Mouse (Mus musculus): ENCODE data around the gene Rin2.

Rin2 gene

DNA sequence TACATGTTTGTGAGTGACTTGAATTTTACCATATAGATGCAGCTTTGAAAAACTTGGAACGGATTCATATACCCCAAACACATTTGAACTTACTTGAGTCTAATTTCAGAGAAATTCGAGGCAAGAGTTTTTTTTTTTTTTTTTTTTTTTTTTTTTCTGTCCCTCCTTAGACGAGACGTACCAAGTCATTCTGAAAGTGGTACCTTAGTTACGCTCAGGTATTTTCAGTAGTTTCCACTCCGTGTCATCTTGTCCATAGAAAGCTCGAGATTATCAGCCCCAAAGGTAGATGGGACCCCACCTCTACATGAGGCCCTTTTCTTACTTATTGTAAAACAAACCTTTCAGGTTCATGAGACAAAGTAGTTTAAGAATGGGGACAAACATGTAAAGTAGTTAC, 55.9 kb downstream of the Rin2 start:
- no peak for DNase-seq (ENCODE audit: low spot score)

DNA sequence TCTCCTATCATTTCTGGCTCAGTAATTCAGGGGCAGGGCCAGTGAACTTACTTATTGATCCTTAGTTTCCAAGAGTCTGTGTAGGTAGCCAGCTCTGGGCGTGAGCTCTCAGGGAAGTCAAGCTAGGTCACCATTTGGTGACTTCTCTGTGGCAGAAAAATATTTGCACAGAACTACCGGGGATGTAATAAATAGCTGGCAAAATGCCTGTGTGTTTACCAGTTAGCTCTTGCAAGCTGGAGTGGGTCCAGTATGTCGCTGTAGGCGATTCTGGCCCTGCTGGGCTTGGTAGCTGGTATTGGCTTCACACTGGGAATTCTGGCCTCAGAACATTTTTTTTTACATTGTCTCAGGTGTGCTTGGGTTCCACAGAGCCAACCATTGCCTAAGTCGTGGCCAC, 60.1 kb downstream of the Rin2 start:
- DNase-seq (ENCODE audit: low spot score): no peak

DNA sequence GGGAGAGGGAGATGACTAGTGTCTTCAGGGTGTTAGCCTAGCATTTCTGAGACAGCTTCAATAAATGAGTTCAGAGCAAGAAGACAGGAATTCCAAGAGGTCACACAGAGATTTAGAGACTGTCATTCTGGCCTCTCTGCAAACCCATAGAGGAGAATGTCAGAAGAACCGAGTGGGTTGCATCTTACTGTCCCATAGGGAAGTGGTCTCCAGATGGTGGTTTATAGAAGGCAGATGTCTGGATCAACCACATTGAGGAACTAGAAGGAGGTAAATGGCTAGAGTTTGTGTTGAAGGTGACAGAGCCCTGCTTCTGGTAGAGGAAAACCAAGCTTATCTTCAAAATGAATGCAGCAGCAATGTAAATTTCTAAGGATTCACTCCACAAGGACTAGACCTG, 61.5 kb downstream of the Rin2 start:
- no peak for DNase-seq (ENCODE audit: low spot score)

DNA sequence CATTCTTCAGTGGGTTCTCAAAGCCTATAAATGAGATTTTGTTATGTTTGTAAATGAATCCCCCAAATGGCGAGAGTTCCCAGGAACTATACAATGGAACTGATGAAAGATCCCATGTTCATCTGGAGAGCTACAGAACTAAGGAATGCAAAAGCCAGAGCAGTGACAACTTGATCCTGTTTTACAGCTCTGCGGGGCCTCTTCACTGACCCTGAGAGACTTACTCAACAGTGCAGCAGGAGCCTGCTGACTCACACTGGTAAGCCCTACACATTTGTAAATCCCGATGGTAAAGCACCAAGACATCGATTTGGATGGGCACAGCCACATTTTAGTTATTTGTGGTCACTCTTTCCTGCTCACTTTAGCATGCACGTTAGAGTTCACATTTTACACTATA, 62.2 kb downstream of the Rin2 start:
- no peak for DNase-seq (ENCODE audit: low spot score)

DNA sequence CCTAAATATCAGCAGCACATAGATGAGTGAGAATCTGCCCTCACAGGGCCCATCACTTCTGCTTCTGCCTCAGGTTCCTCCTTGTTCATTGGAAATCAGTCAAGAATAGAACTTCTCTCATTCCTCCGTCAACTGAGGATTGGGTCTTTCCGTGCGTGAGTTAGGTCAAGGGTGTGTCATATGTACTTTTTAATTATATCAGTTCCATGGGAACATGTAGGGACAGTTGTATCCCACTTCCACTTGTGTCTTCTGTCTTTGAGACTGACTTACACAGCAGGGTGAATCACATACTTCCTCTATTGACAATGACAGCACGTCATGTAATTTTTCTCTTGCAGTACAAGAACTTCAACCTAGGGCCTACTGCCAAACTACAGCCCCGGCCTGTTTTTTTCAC, 65.7 kb downstream of the Rin2 start:
- DNase-seq (ENCODE audit: low spot score): no peak

DNA sequence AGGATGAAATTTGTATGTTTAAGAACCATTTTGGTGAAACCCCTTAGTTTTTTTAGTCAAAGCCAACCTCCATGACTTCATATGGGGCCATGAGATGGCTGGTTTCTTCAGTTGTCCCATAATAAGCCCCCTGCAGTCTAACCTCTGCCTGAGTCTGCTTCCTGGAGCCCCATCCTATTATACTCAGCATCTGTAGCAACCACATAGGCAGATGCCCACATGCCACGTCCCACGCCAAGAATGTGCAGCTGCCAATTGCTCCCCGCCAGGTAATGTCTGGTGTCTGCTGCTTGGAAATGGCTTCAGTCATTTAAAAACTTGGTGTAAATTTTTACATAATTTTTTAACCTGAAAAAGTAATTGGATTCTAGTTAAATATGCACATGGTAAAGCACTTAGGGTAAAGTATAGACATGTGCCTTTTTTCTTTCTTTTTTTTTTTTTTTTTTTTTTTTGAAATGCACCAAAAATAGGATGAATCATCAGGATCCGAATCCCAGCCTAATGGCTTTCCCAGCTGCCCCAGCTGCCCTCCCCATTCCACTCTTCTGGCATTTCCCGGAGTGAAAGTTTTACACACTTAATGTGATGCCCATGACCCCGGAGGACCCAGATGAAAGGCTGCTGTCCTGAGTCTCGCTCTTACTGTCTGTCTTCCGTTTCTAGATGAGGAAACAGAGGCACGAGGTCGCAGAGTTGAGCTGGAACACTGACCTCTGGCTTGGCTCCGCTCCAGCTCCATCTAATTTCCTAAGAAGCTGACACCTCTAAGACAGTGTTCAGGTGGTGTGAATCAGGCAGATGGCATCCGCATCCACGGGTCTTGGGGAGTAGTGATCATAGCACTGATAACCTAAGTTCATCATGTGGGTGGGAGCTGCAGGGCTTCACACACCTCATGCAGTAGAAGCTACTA, 68.0 kb downstream of the Rin2 start:
- DNase-seq (ENCODE audit: low spot score): no peak

DNA sequence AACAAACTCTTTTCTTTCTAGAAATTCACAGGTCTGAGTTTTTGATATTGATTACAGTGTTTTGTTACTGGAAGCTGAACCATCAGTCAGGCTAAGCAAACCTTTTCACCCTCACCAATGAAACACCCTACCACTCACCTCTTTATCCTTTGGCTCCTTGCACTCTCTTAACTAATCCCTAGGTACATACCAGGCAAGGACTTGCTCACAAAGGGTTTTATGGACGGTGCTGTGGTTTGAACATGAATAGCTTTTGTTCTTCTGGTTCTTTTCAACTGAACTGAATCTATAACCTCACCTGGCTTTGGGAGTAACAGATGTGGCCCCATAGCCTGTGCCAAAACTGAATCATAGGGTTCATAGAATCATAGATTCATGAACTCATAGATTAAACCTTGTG, 71.4 kb downstream of the Rin2 start:
- DNase-seq (ENCODE audit: low spot score): no peak

DNA sequence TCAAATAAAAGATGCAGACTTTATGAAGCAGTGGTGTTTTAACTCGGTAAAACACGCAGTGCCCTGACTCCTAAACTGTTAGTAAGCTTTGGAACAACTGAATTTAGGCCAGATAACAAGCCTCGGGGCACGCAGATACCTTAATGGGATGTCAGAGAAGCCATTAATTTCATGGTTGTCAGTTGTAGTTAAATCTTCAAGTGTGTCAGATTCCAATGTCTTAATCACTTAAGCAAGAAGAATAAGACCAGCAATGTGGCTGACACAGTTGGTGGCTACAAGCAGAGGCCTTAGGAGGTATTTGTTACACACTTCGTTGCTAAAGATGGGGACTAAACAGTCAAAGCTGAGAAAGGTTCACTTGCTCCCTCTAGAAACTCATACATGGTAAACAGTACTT, 74.6 kb downstream of the Rin2 start:
- DNase-seq (ENCODE audit: low spot score): no peak

DNA sequence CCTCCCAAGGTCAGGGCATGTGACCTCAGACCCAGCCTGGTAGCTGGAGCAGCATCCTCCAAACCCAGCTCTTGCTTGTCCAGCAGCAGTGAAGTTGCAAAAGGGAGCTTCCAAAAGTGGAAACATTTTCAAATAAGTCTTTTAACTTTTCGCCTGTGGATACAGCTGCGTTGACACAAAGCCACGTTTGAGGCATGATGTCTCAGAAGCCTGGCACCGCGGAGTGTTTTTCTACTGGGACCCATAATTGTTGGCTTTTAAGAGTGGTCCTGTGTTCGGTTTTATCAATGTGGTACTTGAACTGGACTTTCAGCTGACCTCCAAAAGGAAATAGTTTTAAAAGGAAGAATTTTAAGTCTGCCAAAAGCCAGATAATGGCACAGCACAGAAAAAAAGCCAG, 77.6 kb downstream of the Rin2 start:
- no peak for DNase-seq (ENCODE audit: low spot score)

DNA sequence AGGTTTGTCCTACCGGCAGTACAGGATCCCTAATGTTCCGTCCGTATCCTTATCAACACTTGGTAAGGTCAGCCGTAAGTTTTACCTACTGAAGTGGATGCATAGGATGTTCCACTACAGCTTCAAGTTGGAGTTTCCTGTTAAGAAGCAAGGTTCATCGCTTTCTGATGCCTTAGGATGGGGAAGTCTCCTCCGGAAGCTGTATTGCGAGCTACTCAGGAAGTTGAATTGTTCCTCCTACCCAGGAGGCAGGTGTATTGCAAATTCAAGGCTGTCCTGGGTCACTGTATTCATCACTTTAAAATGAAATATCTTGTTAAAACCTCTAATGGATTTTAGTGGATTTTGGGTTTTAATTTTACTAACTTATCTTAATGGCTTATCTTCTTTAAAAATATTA, 79.0 kb downstream of the Rin2 start:
- DNase-seq (ENCODE audit: low spot score): no peak

DNA sequence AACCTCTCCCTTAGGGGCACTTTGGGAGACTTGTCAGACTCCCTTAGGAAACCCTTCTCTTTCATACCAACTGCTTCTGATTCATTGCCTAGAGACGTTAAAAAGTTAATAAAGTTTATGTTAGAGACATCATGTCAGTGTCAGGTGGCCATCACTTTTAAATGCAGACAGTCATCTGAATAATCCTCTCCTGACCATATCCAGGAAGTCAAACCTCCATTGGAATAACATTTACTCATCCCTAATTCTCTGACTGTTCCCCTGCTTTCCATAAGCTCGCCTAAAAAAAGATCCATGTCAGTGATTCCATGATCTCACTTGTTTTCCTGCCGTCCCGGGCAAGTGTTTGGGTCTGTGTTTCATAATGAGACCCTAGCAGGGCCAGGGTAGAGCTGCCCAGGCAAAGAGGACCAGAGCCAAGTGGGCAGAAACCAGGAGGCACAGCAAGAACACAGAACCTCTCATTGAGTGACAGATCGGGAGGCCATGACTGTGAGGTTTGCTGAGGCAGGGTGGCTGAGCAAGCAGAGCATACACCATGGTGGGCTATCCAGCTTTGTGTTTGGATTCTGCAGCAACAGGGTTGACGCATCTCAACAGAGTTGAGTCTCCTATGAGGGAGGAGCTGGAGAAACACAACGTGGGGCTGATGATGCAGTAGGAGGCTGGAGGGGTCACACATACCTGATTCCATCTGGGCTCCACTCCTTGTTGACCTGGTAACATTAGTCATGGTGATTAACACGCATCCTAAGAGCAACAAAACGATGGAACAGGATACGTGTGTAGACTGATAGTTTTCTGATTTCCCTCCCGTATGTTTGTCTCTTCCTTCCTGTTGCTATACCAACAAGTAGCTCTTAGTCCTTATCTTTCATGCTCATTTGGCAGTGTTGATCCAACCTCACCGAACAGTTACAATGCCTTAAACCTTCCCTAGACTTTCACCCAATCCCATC, 81.1 kb downstream of the Rin2 start:
- no peak for DNase-seq (ENCODE audit: low spot score)

DNA sequence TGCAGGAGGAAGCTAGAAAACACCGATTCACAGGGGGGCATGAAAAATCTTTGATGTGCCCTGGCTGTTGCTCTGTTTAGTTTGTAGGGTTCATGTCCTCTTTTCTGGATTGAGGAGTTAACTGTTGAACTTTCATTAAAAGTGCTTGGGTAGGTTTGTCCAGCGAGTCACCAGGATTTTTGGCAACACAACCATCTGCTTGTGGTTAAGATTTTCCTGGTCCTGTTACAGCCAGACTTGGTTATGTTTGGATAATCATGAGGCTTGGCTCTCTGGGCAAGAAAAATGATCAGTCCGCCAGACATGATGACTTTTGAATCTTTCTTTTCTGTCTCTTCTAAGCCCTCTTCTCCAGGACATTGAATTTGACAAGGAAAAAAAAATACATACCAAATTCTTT, 85.1 kb downstream of the Rin2 start:
- DNase-seq (ENCODE audit: low spot score): no peak

DNA sequence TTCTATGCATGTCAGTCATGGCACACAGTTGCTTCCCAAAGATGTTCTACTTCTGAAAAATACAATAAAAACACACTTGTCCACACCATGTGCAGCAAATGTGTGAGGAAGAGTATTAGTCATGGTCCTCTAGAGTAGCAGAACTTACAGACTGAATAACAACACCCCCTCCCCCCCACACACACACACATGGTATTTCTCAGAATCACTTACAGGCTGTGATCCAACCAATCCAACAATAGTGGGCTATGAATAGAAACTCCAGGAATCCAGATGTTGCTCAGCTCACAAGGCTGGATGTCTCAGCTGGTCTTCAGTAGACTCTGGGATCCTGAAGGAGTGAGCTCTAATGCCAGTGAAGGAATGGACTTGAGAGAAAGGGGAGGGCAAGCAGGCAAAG, 86.4 kb downstream of the Rin2 start:
- no peak for DNase-seq (ENCODE audit: low spot score)

DNA sequence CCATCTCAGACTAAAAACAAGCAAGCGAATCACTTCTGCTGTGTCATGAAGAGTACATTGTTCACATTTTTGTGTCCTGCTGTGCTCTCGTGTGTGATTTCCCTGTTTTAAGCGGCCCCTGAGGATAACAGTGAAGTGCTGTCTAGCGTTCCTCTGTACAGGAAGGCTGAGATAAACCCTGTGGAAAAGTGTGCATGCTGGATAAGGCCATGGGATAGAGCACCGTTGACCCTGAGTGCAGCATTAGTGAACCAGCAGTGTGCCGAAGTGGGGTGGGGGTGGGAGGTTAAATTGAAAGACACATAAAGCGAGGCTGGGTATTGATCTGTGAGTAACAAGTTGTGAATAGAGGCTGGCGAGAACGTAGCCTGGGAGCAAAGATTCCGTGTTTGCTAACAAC, 94.9 kb downstream of the Rin2 start:
- DNase-seq (ENCODE audit: low spot score): no peak

DNA sequence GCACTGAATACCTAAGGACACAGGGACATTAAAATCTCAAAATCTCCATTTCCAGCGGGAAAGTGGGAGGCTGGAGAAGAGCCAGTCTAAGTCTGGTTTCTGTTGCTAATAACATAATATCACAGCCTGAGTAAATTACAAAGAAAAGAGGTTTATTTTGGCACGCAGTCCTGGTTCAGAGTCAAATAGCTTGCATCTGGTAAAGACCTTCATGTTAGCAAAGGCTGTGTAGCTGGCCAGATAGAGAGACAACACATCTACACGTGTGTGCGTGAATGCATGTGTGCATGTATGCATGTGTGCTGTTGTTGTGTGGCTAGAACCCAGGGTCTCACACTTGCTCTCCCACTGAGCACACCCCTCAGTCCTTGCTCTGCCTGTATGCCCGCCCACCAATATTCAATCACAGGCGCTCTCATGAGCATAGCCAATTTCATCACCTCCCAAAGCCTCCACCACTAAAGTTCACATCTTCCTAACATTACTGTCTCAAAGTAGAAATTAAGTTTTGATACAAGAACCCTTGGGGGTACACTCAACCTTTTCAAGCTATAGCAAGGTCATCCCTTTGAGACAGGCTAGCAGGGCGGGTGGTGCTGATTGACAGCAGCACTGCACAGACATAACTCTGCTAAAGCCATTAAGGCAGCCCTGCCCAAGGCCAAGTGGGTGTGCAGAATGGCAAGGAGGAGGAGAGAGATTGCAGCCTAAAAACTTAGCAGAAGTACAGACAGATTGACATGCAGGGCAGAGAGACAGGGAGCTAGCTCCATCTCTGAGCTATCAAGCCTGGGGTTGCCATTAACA, 95.9 kb downstream of the Rin2 start:
- DNase-seq (ENCODE audit: low spot score): no peak

DNA sequence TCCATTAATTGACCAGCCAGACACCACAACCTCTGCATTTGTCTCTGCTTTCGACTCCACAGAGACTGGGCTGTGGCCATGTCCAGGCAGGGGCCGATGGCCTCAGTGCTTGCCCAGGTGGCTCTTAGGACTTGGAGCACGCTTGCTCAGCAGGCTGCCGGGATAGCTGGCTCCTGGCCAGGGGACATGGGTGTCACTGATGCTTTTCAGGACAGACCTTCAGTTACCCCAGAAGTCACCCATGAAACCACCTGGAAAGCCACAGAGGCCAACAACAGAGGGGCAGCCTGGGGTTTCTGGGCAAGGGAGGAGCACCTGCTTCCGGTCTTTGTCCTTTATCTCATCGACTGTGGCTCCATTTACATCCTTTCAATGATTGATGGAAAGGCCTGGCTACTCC, 108.2 kb downstream of the Rin2 start:
- DNase-seq (ENCODE audit: low spot score): no peak

DNA sequence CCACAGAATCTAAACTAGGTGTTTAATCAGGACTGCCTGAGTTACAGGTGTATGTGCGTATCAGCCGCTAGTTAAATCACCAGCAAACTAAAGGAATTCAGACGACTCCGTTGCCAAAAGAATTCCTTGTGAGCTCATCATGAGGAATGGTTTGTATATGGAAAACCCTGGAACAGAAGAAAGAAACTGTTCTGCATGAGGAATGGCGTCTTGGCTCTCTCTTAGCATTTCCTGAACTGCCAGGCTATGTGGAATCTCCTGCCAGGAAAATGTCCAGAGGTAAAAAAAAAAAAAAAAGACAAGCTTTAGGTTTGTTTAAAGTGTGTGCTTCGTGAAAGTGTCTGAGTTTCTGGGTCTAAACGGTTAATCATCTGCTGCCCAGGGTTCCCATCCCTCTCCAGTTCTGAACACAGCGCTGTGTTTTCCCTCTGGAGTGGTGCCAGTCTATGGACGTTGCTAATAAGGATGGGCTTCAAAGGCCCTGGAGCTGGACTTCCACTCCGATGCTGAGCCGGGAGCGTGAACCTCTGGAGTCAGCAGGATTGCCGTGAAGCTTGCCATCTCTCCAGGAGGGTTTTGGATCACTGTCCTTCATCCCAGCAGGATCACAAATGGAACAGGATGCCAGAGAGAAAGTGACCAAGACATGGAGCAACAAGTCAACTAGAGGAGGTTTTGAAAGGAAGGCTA, 109.4 kb downstream of the Rin2 start:
- no peak for DNase-seq (ENCODE audit: low spot score)

DNA sequence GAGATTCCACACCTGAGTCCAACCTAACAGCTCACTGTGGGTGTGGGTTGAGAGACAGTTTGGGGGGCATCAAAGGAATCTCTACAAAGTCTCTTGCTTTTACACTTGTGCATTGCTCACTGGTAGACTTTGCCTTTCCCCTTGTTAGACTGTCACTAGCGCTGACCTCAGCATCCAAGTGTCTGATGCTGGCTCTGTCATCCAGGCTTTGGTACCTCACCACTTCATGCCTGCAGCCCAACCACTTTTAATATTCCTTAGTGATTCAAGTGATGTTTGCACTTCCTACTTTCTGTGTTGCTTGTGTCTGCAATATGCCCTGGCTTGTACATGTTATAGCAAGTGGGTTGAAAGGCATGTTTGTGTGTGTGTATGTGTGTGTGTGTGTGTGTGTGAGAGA, 109.9 kb downstream of the Rin2 start:
- no peak for DNase-seq (ENCODE audit: low spot score)

DNA sequence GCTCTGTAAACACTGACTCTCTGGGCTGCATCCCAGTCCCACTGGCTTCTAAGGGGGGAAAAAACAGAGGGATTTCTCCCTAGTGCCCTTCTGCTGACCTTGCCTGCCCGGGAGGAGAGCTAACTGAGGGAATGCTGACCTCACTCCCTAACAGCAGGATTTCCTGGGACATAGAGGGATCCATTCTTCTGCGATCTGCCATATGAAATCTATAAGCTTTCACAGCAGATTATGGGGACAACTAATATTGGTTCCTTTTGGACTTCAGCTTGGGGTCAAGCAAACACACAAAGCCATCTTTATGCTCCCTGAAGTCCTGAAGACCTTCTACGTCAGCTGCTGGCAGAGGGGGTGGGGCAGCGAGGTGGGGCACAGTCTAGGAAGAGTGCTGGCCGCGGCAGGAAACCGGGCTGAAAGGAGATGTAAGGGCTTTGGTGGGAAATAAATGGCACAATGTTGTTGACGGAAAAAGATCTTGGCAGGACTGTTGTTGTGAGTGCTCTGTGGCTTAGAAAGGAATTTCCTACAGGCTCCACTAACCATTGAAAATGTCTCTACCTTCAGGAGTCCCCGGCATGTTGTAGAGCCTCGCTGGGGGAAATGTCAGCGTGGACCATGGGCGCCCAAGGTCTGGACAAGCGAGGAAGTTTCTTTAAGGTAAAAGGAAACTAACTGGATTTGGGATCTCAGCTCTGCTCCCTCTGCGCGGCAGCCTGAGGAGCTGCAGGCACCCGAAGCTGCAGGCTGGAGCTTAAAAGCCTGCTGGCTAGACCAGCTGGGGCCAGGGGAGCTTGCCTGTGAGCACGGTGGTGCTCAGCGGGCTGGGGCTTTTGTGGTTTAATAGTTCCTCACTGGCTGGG, 111.0 kb downstream of the Rin2 start:
- peak; percentile 29 for DNase-seq (ENCODE audit: low spot score)

DNA sequence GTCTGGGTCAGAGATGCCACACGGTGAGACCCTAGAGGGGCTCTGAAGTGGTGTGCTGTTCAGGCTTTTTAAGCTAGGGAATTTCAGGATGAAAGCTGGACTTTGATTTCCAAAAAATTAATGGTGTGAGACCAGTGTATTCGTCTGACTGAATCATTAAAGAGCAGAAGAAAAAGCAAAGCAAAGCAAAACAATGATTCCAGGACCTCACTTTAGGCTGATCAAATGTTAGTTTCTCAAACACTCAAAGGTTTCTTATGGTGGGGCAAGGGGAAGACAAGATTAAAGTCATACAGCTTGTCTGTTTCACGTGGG, 111.6 kb downstream of the Rin2 start:
- no peak for DNase-seq (ENCODE audit: low spot score)

DNA sequence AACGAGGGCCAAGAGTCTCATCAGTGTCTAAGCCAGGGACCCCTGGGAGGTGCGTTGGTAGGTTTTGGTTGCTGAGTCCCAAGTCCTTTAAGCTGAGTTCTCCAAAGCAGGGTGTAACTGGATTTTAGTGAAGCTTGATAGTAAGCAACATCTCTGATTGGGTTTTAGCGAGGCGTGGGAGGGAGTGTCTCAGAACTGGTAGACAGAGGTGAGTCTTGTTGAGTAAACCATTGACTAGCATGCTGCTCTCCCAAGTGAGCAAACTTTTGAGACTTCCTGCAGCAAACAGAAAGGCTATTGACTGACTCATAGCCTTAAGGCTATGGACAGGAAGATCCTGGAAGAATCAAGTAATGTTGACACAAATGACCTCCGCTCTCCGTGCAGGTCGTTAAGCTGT, 112.5 kb downstream of the Rin2 start:
- no peak for DNase-seq (ENCODE audit: low spot score)
